Mouse (Mus musculus) bone marrow, adult 2 months (tissue): ENCODE data around the gene Cutc.

Experiments used
- CTCF ChIP-seq: fragments of 200-500 bp; IDR thresholded peaks from 2 replicates; pipeline ENCODE4 v1.5.1; 2011; ENCODE audit warnings: low read length, control low read depth; ENCODE audit not compliant: control insufficient read depth, insufficient read depth
- POLR2A ChIP-seq: fragments of 200-500 bp; IDR thresholded peaks from 2 replicates; pipeline ENCODE4 v1.6.1; 2011; ENCODE audit warnings: low read depth, mild to moderate bottlenecking, control low read depth, low read length, borderline replicate concordance; ENCODE audit not compliant: control insufficient read depth

DNA sequence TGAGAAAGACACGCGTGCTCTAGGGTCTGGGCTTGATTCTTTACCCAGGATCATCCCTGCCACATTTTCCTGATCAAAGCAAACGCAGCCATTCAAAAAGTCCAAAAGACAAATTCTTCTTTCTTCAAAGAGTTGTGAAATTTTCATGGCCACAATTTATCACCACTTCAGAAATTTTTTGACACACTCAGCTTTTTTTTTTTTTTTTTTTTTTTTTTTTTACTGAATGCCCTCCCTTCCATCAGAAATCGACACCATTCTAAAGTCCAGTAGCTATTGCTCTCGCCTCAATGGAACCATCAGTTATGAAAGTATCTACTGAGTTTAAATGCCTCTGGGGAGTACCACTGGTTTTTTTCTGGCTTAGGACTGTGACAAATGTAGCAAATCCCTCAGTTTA is 27.6 kb downstream of the Cutc start:
- TF ChIP-seq POLR2A, result no peak
- no peak for TF ChIP-seq CTCF
